Mouse (Mus musculus) lung, postnatal 0 days (tissue): ENCODE results near the gene Cks1b.

Experiments
- CTCF ChIP-seq: IDR thresholded peaks from 2 replicates; pipeline ENCODE4 v1.5.1; 2016; ENCODE audit warnings: antibody characterized with exemption, mild to moderate bottlenecking
- EP300 ChIP-seq: IDR thresholded peaks from 2 replicates; pipeline ENCODE4 v1.6.1; 2016; ENCODE audit warnings: antibody characterized with exemption, mild to moderate bottlenecking, control low read depth

DNA sequence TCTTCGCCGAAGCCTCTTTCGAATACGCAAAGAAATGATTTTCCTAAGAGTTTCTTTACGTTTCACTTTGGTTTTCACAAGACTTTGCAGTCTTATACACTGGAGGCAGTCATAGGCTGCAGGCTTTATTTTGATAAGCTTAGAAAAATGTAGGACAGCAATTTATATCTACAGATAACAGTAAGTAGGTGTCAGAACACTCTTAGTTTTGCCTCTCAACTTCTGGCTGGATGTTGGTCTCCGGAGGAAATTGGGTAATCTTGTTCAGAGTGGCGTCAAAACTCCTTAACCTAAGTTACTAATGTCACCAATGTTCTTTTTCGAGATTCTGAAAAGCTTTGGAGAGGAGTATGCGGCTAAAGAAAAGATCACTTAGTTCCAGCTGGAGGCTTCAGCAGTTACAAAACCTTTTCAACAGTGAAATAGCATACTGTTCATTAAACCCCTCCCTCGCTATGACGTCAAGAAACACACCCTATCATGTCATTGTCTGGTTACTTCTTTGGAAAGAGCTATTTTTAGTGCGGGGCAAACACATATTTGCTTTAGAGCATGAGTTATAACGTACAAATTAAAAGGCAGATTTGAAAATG is 40.3 kb upstream of the Cks1b start:
- TF ChIP-seq CTCF (no peak), EP300 (peak; percentile 99)
